Mouse (Mus musculus): ENCODE measurements around the gene Gga2.

Gga2 gene

DNA sequence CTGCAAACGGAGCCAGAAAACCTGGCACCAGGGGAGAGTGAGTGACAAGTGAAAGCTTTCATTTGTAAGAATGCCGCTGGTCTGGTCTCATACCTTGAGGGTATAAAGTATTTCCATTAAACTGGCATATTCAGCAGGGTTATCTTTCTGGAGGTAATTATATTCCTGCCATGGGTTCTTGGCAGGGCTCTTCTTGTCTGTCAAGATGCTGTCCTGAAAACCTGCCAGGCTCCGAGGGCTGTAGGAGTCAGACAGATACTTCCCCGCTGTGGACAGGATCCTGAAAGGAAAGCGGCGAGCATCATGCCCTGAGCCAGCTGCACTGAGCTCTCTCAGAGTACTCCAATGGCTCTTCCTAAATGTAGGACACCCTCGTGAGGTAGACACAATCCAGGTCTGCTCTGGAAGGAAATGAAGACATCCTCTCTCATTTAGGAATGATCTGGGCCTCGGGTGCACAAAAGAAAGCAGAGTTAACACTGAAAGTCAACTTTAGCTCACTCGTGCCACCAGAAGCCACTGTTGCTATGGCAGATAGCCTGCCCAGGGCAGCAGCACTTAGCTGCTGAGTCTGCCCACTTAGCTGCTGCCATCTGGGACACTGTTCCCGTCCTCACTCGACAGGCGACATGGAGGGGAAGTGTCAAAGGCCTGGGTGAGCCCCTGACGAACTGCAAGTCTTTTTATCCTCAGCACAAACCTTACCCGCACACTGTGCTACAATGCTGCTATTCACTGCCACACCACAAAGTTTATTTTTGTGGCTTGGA, 84.0 kb downstream of the Gga2 start:
- no peak for DNase-seq (ENCODE audit: low spot score)

Measured in urinary bladder, postnatal 10 days (tissue).